Mouse (Mus musculus) CD8-positive naive resting alpha-beta T cell, adult 2 months (primary cell): Measurements from ENCODE around the gene Creb3l1.
A peak's percentile ranks its signal among the peaks of the same experiment; 100 is the strongest.

Source experiments
- DNase-seq, 2 experiments: peaks; one replicate each; pipeline ENCODE4 v3.0.0; 2022; ENCODE audit warnings: low read depth in 2 of 2, low spot score in 2 of 2

Gene Creb3l1

GRCm38 (mm10) chr2:91965417-91965816 lies 58.9 kb downstream of the Creb3l1 start:
- no peak for DNase-seq

- DNase-seq = no peak
Observed at GRCm38 (mm10) chr2:91964610-91965204, 59.6 kb downstream of the Creb3l1 start.

GRCm38 (mm10) chr2:91963443-91963932 lies 60.8 kb downstream of the Creb3l1 start:
- DNase-seq = peak; percentile 96 to 97

DNA sequence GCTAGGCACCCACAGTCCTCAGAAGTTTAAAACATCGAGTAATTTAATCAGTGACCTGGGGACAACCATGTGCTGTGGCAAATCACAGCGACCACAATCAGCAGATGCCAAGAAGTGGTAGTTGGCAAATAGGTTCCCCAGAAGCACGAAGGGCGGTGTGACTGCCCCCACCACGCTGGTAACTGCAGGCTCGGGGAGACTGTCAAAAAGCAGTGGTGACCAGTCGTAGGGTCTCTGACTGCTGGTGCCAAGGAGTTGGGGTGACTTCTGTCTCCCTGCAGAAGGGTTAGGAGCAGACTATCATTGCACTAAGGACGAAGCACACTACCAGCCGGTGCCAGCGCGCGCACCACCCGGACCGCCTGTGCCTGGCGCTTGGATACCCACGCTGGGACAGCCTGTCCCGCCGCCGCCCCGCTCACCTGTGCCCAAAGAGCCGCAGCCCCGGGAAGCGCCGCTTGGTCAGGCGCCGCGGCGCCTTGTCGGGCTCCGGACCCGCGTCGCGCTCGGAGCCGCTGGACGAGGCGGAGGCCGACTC lies 61.4 kb downstream of the Creb3l1 start:
- no peak for DNase-seq

GRCm38 (mm10) chr2:91961901-91962761 lies 62.2 kb downstream of the Creb3l1 start:
- DNase-seq = peak in 1 of 2 experiments; percentile 39

DNA sequence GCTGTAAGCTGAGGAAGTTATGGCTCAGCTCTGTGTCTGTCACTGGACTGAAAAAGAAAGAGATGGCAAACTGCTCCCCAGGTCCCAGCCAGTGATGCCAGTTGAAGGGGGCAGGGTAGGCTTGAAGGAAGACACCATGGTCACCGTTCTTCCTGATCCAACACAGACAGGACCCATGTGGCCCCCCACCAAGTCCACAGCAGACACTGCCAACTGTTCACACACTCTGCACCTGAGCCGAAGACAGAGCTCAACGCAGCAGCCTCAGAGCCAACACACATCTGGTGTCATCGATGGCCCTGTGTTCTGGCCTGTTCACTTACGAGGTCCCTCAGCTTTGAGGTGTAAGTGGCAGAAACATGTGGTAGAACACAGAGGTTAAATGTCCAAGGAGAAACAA lies 63.8 kb downstream of the Creb3l1 start:
- DNase-seq = no peak

DNA sequence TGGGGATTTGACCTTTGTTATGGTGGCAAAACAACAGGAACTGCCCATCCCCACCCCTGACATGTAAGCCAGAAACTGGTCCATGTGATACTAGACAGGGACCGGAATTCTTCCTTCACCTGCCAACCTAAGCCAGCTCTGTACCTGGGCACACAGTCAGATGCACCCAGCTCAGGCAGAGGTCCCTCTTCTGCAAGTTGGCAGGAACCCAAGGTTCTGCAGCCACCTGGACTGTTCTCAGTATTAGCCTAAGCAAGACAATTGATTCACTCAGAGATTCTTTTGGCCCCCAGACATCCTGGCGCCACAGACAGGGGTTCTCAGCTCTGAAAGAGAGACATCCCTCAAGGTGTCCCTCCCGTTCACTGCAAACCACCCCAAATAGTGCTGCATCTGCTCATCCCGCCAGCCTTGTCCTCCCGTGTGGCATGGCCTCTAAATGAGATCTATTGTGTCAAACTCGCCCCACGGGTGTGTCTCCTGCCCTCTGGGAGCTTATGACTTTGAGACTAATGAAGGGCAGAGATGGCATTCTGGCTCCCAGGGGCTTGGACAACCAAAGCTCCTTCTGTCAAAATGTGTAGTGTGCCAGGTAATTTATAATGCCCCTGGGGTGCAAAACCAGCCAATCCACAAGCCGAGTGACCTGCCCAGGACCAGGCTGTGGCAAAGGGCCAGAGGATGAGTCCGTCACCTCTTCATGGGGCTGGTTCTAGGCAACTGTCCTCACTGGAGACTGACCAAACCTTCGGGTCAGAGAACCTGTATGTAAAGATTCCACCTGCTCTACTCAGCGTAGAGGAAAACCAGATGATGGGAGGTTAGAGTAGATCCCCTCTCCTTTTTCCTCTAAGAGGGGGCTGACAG lies 64.5 kb downstream of the Creb3l1 start:
- no peak for DNase-seq

- no peak for DNase-seq
Observed at GRCm38 (mm10) chr2:91958701-91959457, 65.4 kb downstream of the Creb3l1 start.

DNA sequence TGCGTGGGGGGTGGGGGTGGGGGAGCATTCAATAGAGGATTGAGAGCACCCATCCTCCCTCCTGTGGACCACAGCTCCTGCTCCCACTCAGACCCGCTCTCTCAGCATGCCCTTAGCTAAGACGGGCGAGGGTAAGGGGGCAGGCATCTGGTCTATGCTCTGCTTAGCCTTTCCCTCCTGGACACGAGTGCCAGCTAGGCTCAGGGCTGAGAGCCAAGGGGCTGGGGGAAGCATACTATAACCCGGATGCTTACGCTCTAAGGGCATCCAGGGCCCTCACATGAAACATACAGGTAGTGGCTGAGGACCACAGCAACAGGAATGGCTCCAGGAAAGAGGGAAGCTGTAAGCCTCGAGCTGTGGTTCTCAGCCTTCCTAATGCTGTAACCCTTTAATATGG lies 66.3 kb downstream of the Creb3l1 start:
- no peak for DNase-seq

GRCm38 (mm10) chr2:91957096-91957495 lies 67.2 kb downstream of the Creb3l1 start:
- no peak for DNase-seq

DNA sequence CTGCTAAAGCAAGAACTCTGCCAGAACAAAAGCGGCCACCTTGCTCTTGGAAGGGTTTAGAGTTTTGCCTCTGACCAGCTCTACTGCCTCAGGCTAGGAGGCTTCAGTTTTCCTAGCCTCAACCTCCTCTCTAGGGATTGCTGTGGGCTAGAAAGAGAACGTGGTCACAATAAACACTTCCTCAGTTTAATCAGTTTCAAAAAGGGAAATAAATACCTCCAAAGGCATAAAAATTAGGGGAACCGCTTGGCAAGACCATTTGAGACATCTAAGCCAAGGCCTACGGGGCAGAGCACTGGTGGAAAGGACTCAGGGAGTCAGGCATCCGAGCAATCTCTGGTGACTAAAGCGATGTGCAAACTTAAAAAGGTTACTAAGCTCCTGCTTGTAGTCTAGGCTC lies 68.4 kb downstream of the Creb3l1 start:
- no peak for DNase-seq

DNA sequence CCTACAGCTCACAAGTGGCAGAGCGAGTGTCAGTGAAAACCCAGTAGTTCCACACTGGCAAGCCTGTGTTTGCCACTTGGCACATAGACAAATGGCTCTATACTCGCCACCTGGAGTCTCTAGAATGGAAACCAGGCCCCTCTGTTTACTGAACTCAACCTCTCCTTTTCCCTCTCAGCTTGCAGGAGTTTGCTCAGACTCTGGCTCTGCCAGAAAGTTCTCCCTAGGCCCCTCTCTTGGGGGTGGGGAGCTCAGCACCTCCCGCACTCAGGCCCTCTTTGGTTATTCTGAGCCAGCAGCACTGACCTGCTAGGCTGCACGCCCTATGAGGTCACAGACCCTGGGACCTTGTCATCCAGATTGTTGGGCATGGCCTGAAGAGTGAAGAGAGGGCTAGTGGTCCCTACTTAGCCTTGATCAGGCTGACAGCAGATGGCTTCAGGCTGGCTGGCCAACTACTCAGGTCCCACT lies 69.1 kb downstream of the Creb3l1 start:
- DNase-seq = no peak

GRCm38 (mm10) chr2:91953825-91954224 lies 70.5 kb downstream of the Creb3l1 start:
- no peak for DNase-seq

DNA sequence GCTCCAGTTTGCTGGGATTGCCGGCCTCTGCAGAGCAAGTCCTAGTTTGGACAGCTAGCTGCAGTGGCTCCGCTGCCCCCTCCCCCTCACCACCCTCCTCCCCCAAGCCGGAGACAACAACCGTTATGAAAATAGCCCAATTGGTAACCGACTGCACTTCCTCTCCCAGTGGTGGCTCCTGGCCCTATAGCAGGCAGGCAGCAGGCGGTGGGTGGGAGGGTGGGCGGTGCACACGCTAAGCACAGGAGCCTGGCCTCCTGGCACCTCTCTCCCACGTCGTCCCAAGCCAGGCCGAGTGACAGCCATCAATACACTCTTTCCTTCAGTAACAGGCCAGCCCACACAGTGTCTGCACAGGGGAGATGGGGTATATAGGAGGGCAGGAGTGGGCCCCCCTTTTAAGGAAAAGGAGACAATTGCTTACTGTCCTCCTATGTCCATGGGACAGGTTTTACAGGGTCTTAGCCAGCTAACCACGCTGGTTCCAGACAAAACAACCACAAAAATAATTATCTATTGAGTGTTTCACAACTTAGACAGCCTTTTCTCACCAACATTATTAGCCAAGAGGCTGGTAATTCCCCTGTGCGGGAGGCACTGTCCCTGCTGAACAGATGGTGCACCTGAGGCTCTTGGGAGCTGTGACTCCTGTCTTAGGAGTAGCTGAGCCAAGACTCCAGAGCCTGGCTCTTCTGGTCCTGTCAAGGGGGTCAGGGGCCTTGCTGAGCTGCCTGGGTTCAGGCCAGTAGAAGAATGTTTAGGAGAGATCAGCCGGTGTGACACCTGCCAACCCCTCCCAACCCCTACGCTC lies 73.8 kb downstream of the Creb3l1 start:
- DNase-seq = peak in 1 of 2 experiments; percentile 35

DNA sequence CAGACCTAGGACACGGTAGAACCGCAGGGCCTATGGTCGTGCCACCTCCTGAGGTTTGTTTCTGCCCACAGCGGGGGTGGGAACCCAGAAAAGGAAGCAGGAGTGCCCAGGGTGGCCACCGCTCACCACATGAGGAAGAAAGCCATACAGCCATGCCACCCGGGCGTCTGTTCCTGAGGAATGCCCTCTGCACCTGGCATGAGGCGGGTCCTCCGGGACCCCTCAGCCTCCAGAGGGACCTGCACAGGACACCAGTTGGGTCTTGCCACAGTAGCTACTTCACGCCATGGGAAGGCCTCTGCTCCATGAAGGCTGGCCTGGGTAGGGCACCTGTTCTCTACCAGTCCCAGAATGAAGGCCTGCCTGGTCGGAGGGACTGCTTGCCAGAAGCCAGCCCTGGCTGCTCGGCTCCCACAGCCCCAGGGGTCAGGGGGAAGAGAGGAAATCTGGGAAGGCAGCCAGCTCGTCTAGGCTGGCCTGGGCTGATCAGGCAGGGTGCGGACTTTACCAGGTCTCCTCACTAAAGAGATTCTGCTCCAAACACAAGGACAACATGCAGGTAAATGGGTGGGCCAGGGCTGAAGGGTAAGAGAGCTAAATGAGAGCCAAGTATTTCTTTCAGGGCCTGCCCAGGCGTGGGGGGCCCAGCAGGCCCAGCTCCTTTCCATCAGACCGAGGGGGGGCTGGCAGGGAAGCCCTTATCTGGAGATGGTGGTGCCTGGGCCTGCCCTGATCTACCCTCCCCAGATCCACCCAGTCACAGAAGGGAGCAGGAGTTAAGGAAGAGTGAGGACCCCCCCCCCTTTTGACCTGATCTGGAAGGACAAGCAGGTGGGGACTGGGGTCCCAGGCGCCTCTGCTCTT lies 74.7 kb downstream of the Creb3l1 start:
- DNase-seq = no peak

DNA sequence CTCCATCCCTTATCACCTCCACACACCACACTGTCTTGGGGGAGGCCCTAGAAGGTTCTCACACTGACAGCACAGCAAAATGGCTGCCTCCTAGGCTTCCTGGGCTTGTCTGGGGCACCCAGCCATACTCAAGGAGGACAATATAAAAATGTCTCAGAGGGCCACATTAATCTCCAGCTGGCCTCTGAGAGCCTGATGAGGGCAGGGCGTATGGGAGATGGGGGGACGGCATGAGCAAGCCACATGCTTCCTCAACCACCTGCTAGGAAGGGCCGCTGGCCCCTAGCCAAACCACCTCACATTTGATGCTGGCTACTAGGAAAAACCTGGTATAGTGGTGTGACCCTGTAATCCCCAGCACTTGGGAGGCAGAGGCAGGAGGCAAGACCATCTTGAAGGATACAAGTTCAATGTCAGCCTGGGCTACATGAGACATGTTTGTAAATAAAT lies 75.5 kb downstream of the Creb3l1 start:
- no peak for DNase-seq

DNA sequence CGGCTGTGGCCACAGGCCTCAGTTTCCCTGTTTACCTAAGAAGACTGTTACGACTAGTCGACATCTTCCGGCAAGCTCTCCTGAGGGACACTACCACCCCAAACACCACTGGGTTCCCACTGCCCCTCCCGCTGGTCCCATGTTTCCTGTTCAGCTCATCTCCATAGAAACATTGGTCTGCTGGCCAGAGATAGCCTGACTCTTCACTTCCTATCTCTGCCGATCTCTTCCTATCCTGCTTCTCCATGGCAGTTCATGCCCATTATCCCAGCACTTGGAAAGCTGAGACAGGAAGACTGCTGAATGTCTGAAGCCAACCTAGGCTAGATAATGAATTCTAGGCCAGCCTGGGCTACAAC lies 76.2 kb downstream of the Creb3l1 start:
- no peak for DNase-seq

GRCm38 (mm10) chr2:91947397-91948150 lies 76.7 kb downstream of the Creb3l1 start:
- DNase-seq = no peak
